Mouse (Mus musculus): ENCODE results near the gene Eif2ak4. TPM values are rescaled to one million over a fixed set of nuclear protein-coding genes. Genes with fewer than 3 reads are reported as not detected.
A peak's percentile ranks its signal among the peaks of the same experiment; 100 is the strongest.

The Eif2ak4 gene
- total RNA-seq (2021) = 1 to 10 TPM; 3.8 to 4.3 TPM
- long read RNA-seq, experiment 1, full-length matches to known transcripts = 1 of 4 reads
- long read RNA-seq, experiment 1, partial matches to known transcripts = 2 of 4 reads
- long read RNA-seq, experiment 1, other reads (novel, unspliced or antisense) = 1 of 4 reads
- long read RNA-seq, experiment 2, full-length matches to known transcripts = 1 of 2 reads
- long read RNA-seq, experiment 2, partial matches to known transcripts = 1 of 2 reads
- long read RNA-seq, experiment 2, other reads (novel, unspliced or antisense) = 0 of 2 reads

DNA sequence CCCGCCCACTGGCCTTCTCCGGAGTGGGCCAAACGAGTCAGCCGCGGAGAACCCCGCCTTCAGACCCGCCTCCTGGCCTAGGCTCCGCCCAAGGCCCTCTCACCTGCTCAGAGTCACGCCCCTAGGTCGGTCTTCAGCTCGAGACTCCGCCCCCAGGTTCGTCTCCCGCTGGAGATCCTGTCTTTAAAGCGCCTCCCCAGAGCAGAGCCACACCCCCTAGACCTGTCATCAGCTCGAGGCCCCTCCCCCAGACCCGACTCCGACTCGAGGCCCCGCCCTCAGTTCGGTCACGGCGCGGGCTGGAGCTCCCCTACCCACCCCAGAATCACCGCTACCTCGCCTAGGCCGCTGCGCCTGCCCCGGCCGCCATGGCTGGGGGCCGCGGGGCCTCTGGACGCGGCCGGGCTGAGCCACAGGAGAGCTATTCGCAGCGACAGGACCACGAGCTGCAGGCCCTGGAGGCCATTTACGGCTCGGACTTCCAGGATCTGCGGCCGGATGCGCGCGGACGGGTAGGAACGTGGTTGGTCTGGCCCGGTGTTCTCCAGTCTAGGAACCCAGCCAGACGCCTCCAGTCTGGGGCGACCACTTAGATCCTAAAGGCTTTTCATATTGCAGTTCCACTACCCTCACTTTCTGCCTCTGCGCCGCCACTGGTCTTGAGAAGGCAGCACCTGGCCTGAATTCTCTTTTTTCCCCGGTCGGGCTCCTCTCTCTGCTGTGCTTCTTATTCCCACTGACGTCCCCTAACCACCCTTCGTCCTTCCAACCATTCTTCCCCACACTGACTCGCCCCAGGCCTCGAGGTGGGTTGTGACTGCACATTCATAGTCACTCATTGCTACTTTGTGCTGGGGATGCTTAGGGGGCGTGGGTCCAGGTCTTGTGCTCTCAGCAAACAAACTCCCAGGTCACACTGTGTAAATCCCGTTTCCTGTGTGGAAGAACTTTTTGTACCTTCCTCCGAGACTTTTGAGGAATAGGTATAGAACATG, at the start of gene Eif2ak4:
Eif2ak4 (plus strand) TSS at position 278 of the 995 bp plus-strand sequence.
- peak; percentile 99 for DNase-seq (ENCODE audit: low spot score)

DNA sequence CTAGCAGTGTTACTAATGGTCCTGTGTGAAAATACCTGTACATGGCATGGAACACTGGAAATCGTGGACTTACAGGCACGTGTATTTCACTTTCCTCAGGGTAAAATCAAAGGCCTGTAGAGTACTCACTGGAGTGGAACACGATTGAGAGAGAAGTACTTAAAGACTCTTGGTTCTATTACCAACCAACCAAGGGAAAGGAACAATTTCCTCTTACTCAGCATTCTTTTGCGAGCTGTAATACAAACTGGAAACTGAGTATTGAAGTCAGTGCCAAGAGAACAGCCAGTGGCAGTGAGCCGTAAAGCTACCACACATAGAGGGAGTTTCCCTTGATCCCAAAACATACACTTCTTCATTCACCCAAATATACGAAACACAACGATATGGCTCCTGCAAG, 47.1 kb upstream of the Eif2ak4 start:
- DNase-seq (ENCODE audit: low spot score) = no peak

DNA sequence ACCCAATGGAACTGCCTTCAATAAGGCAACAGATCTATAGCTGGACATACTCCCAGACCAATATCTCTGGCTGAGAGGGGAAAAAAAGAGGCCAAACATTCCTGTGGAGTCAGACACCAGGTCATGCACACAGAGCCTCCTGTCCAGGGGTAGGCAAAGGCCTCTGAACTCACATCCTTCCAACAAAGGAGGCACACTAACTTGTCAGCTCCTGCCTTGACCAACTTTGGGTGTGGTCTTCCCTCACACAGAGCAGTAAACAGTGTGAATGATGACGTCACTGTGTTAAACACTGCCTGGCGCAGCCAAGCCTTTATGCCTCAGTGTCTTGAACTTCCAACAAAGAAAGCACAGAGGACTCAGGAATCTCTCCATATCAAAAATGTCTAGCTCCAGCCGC, 44.5 kb upstream of the Eif2ak4 start:
- DNase-seq (ENCODE audit: low spot score) = no peak

DNA sequence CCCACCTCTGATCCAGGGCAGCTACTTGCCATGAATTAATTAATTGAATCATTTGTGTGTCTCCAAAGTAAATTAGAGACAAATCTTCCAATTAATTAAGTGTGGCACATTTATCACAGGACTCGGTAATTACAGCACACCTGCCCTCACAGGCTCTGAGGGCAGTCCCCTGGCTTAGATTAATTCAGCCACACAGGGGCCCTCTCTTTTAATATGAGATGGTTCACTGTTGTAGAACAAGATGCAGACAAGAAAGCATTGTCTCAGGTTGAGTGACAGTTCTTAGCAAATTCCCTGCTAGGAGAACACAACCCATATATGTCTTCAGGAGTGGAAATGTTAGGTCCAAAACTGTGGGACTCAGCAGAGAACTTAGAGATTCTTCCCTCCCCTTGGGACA, 42.9 kb upstream of the Eif2ak4 start:
- DNase-seq (ENCODE audit: low spot score) = no peak

DNA sequence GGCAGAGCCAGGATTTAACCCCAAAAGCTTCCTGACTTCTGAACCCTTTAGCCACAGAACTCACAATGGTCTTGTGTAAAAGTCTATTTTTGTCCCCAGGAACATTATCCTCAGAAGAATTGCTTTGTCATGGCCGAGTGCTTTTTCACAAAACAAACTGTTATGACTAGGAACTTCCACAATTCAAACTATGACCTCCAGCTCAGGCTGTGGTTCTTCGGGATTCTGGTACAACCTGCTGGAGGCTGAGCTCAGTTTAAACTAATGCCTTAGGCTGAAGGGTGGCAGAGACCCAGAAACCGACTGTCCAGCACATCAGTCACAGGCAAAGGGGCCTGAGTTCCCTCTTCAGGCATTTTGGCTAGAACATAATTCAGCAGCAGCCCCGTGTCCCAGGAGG, 34.9 kb upstream of the Eif2ak4 start:
- no peak for DNase-seq (ENCODE audit: low spot score)

DNA sequence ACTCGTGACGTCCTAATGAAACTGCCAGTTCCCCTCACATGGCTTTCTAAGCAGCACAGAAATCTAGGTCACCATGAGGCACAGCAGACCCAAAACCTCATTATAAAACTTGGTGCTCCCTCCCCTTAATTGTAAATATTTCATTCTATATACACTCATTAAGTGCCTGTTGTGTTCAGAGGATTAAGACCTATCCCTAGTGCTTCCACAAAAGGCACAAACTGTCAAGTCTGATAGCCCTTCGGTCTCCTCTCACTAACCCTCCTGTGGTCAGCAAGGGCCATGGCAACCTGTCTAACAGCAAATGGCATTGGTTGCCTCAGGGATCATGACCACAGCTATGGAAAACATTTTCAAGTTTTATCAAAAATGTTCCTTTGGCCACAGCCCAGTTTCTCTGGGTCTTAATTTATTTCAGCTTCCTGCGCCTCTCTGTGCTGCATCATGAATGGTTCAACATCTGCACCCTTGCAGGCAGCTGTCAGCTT, 34.5 kb upstream of the Eif2ak4 start:
- no peak for DNase-seq (ENCODE audit: low spot score)

DNA sequence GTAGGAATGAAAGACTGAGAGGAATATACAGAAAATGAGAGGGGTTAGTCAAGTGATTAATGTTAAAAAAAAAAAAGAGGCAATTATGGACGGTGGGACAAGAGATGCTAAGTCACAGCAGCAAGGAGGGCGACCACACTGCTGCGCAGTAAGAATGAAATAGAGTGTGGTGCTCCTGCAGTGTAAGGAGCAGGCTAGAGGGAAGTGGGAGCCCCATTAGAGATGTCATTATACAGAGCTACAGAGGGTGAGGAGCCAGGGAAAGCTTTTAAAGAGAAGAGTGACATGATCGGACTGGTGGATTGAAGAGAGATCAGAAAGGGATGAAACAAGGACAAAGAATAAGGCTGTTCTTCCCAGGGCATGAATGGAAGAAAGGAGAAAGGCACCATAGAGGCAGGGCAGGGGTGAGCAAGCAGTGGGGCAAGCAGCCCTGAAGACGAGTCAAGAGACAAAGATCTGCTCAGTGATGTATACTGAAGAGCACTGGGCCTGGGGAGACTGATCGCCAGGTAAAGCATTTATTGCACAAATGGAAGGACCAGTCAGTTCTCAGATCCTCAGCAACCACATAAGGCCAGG, 33.2 kb upstream of the Eif2ak4 start:
- no peak for DNase-seq (ENCODE audit: low spot score)

DNA sequence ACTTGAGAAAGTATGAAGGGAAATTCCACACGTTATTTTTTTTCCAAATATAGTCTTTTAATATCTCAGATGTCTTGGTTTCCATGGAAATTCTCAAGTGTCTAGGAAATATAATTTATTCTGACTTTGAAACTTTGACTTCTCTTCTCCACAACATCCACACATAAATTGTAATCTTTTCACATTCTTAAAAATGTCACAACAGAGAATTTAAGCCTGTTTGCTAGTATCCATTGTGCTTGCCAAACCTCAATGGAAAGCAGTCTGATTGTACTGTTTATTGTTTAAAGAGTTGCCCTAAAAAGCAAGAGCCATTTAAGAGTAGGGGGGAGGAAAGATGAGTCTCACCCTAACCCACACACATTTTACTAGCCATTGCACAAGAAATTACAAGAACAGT, 16.6 kb upstream of the Eif2ak4 start:
- no peak for DNase-seq (ENCODE audit: low spot score)

DNA sequence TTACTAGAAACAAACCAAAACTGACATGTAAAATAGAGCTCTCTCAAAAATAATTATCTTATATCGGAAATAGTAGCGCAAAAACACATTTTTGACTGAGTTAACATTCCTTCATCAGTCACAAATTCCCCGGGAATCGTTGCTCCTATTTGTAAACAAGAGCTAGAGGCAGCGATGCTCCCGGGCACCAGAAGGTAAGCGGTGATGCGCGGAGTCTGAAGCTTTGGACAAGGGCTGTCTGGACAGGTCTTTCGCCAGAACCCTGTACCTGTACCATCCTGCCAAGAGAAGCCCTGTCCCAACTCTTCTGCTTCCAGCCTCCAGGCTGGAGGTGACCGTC, 15.9 kb upstream of the Eif2ak4 start:
- DNase-seq (ENCODE audit: low spot score) = no peak

DNA sequence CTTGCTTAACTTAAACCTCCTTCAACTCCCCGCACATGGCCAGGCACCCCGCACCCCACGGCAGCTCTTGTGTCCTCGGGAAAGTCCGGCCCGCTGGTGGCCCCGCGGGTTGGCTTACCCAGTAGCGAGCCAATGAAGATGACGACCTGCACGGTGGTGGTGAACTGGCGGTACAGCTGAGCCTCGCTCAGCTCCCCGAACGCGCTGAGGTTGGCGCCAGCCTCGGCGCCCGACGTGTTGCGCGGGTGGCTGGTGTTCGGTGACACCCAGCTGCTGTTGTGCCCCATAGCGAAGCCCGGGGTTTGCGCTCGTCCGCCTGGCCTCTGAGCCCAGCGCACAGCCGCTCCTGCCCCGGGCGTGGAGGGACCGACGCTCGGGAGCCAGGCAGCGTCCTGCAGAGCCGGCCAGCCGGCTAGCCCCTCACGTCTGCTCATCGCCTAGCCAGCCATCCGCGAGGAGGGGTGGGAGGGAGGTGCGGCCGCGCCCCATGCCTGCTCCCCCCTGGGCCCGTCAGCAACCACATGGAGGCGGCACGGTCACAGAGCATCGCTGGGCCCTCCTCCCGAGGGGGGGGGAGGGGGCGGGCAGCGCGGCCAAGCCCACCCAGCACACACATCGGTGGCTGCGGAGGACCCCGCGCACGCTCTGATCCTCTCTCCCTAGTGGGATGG, 15.4 kb upstream of the Eif2ak4 start, which contains the start of gene Gpr176:
Gpr176 (minus strand) TSS at position 519 of the 671 bp plus-strand sequence.
- no peak for DNase-seq (ENCODE audit: low spot score)

DNA sequence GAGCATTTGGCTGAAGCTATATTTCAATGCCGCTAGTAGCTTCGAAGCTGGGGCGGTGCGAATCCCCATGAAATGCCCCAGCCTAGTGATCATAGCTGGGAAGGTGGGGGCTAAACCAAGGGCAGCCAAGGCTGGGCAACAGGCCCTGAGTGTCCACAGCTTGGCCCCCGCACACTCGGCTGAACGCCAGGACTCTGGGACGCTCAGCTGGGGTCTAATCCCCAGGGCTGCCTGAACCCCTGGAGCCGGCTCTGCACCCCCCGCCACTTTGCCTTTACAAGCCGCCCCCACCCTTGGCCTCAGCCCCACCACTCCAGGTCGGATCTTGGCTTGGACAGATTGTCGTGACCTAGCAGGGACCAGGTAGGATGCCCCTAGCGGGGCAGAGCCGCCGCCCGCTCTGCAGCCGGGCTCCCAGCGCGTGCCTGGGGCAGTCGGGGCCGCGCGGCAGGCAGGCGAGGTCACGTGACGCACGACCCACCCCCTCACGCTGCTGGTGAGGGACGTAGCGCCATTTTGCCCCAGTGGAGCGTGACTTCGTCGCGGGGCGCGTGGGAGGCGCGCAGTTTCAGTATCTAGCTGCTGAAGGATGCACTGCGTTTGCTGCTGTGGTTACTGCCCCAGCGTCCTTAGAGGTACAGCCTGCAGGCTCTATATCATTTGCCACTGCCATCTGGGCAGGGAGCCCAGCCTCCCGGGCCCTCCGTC, 14.7 kb upstream of the Eif2ak4 start:
- peak; percentile 20 for DNase-seq (ENCODE audit: low spot score)

DNA sequence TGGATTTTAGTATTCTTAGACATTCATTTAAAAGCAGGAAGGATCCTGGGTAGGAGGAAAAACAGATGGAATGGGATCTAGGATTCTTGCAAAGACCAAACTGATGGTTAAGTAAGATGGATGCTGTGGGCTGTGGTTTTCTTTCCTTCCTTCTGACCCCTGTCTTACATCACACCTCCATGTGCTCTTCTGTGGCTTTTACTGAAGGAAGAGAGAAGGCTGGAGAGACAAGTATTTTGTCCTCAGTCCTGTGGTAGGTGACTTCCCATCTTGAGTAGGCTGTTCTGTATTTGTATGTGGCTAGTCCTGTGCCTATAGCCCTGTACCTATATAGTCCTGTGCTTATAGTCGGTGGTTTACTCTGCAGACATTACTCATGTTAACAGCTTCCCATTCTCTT, 12.9 kb upstream of the Eif2ak4 start:
- no peak for DNase-seq (ENCODE audit: low spot score)

DNA sequence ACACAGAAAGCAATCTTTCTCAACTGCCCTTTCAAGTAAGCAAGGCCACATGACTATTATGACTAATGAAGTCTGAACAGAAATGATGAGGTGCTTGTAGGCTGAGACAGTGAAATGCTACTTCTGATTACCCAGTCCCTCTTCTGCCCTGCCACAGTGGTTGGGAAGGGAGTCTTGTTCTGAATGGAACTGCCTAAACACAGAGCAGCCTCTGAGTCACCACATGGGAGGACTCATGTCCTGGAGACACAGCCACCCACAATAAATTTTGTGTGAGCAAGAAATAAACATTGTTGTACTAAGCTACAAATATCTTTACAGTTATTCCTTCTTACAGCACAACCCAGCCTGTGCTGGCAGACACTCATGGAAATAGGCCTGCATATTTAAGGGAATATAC, 12.5 kb upstream of the Eif2ak4 start:
- DNase-seq (ENCODE audit: low spot score) = no peak

DNA sequence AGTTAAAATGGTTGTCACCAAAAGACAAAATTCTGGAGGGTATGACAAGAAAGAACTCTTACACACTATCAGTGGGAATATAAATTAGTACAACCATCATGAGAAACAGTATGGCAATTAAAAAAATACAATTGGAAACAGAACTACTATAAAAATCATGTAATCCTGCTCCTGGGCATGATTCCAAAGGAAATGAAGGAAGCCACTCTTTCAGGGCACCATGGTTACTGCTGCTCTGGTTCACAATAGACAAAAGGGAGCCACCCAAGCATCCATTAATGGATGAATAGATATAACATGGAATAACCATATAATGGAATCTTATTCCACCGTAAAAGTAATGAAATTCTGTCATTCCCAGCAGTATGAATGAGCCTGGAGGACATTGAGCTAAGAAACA, 8.7 kb upstream of the Eif2ak4 start:
- DNase-seq (ENCODE audit: low spot score) = no peak

DNA sequence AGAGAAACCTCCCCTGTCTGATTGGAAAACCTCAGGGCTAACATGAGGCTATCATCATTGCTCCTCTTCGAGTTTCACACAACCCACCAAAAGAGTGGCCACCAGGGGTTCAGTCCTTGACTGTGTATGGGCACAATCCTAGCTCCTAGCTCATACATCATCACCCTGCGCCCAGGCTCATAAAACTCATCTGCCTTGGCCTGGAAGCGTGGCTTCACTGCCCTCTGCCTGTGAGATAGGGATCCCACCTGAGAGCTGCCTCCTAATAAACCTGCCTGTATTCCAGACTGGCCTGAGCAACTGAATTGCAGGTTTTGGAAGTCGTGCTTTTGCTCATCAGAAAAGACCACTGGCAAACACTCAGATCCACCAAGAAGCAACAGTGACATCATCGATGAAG, 5.0 kb upstream of the Eif2ak4 start:
- DNase-seq (ENCODE audit: low spot score) = no peak

DNA sequence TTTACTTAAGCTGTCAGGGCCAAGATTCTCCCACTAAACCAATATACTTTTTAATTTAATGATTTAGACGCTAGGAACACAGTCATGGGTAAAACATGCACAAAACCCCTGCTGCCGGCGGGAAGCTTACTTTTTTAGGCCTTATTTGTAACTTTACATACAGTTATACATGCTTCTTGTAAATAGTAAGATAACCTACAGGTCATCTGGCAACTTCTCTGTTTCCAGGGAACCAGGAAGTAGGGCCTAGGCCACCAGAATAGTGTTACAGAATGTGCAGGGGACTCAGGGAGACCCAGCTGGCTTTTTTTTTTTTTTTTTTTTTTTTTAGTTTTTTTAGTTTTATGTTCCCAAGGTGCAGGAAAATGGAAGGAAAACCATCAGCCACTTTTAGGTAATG, 1.2 kb downstream of the Eif2ak4 start:
- no peak for DNase-seq (ENCODE audit: low spot score)

DNA sequence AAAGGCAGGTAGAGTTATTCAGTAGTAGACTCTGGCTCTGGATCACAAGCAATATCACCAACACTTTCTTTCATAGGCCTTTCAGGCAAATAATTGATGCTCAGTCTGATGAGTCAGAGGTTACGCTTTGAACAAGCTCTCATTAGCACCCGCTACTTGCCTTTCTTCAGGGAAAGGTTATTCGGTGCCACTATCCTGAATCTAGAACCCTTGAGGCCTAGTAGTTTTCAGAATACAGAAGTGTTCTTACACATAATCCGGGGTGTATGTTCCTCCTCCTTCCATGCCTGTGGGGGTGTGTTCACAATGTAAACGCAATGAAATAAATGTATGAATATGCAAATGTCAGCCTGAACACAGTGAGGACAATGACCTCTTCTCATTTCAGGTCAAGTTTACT, 1.7 kb downstream of the Eif2ak4 start:
- no peak for DNase-seq (ENCODE audit: low spot score)

DNA sequence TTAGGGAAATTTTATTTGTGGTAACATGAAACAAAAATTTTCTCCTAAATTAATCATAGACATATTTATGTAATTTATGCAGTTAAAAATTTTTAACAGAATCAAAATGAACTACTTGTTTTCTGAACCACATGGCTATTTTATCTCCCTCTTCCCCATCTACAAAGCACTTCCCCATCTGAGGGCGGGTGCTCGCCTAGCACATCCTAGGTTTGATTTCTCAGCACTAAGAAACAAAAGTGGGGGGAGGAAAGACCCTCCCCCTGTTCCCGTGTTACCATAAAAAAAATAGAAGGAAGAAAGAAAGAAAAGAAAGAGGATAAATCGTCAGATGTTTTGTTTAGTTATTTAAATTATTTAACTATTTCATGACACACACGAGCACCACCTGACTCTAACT, 2.8 kb downstream of the Eif2ak4 start:
- DNase-seq (ENCODE audit: low spot score) = no peak

DNA sequence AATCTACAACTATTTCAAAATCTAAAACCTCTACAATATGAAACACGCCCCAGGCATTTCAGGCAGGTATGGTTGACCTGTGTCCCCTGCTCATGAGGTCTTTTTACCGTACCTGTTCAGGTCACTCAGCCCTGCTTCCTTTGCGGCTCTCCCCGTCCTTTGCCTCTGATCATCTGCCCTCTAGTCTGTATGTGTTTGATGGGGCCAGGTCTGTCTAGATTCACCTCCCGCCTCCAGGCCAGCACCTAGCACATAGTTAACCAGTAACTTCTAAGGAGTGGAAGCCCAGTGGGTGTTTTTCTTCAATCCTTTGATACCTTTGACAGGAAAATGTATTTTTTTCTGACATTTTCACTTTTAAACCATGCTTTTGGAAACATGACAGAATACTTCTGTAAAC, 11.3 kb downstream of the Eif2ak4 start:
- no peak for DNase-seq (ENCODE audit: low spot score)

DNA sequence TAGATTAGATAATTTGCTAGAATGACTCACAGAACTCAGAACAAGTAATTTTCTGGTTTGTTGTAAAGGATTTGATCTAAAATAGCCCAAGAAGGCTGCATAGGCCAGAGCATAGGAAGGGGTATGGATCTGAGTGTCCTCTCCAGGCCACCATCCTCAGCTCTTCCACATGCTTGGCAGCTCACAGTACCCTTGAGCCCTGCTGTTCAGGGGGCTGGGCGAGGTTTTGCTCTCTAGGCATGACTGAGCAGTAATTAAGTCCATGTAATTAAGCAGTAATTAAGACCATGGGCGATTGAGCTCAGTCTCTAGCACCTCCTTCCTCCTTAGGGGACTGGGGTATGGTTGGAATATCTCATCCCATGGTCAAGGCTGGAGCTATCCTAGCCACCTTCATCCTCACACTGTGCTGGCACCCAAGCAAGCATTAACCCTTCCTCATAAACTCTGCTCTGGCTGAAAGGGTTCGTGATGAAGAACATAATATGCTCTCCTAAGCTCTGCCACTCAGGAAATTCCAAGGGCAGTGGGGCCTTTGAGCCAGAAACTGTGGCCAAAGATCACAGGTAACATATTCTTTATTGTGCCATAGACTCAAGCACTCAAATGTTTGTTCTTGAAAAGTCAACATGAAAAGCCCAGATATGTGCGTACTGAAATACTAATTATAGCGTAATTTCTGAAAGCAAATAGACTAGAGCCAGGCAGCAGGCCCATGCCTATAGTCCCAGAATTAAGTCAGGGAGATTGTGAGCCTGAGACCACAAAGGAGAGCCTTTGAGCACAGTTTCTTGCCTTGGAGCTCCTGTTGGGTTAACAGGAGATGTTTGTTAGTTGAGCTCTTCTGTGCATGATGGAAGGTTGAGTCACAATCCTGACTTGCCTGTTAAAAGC, 13.7 kb downstream of the Eif2ak4 start:
- no peak for DNase-seq (ENCODE audit: low spot score)
